Mouse (Mus musculus) thymus, postnatal 0 days (tissue): ENCODE data around the gene Cacna1c. TPM values are rescaled to one million over a fixed set of nuclear protein-coding genes. Genes with fewer than 3 reads are reported as not detected.
"Not testable (repeated sequence)": the region's sequence is repeated elsewhere in the genome, so short reads cannot be mapped to it uniquely, and the experiment has no call there.

ENCODE experiments used
- DNase-seq: peaks from one replicate; pipeline ENCODE4 v3.0.0-alpha.2; 2015; ENCODE audit warnings: low spot score
- polyA plus RNA-seq: library from polyadenylated mRNA; unstranded; fragments of >200 nt; fragmentation: Nextera tagmentation; extraction: Ambion mirVana; gene quantifications from 2 replicates; pipeline ENCODE4 v1.2.1, GENCODE M21; 2015

Cacna1c gene
- polyA plus RNA-seq, 1 experiment from 2014 or later: 0.96 TPM

GRCm38 (mm10) chr6:119213375-119213774, 17.2 kb upstream of the Cacna1c start:
- DNase-seq: no peak

DNA sequence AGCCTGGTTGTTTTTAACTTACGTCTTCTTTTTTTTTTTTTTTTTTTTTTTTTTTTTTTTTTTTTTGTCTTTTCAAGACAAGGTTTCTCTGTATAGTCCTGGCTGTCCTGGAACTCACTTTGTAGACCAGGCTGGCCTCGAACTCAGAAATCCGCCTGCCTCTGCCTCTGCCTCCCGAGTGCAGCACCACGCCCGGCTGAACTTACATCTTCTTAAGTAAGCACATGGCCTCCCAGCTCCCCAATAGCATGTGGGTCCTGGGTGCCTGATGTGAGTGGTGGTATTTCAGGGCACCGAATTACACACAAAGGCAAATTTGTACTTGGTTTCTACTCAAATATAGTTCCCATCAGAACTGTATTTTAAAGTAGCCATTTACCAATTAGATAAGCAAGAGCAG, 9.8 kb upstream of the Cacna1c start:
- not testable (repeated sequence) for DNase-seq

DNA sequence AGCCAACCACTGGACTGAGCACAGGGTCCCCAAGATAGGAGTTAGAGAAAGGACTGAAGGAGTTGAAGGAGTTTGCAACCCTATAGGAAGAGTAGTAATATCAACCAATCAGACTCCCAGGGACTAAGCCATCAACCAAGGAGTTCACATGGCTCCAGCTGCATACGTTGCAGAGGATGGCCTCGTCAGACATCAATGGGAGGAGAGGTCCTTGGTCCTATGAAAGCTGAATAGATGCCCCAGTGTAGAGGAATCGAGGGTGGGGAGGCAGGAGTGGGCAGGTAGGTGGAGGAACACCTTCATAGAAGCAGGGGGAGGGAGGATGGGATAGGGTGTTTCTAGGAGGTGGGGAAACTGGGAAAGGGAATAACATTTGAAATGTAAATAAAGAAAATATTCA, 8.7 kb upstream of the Cacna1c start:
- DNase-seq: no peak

DNA sequence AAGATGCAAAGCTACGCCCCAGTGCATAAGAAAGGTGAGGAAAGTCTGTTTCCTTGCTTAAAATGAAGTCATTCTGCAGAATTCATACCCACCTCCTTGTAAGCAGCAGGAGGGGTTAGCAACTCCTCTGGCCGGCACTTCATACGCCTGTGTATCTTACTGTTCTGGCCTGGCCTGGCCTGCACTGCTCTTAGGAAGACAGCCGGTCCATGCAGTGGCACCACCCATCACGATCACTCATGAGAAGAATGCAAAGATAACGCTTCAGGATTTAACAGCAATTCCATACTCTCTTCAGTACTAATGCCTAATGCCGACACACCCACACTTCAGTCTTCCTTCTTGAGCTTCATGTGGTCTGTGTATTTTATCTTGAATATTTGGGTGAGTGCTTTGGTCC, 8.1 kb upstream of the Cacna1c start:
- DNase-seq: no peak

GRCm38 (mm10) chr6:119201575-119201974, 5.4 kb upstream of the Cacna1c start:
- DNase-seq: no peak

- DNase-seq: no peak
Observed at GRCm38 (mm10) chr6:119200362-119200761, 4.1 kb upstream of the Cacna1c start.

DNA sequence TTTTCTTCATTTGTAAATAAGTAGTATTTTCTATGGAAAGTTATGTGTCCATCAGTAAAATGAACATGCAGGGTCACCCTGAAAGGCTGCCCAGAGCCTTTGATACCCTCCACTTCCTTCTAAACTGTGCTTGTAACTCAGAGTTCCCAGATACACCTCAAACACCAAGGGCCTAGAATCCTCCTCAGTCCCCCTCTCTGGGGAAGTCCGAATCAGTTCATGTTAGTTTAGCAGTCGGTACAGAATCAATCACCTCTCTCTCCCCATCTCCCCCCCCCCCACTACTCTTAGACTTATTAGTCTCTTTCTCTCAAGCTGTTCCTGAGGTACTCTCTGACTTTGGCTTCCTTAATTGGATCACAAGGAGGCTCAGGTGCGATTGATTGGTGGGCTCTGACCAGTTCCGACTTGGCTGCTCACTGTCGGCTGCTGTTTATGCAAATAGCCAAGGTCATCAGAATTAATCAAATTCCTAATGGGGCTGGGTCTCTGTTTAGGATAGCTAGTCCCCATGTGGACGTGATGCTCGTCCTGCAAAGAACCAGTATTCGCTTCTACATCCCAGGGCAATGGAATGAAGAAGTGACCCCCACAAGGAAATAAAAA, 3.2 kb upstream of the Cacna1c start:
- no peak for DNase-seq

GRCm38 (mm10) chr6:119198534-119199273, 2.5 kb upstream of the Cacna1c start:
- peak; percentile 15 for DNase-seq

DNA sequence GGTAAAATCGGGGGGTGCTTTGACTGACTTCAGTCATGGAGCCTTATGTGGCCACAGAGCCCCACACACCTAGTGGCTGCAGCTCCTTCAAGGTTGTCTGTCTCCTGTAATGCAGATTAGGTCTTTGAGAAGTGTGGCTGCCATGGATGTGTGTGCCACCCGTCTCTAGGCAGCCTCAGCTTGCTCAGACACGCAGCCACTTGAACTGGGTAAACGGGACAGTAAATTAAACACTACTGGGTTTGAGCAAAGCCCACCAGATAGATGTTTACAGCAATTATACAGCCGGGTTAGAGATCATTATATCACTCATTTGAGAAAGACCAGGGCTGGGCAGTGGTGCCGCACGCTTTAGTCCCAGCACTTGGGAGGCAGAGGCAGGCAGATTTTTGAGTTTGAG, 1.6 kb downstream of the Cacna1c start:
- no peak for DNase-seq

DNA sequence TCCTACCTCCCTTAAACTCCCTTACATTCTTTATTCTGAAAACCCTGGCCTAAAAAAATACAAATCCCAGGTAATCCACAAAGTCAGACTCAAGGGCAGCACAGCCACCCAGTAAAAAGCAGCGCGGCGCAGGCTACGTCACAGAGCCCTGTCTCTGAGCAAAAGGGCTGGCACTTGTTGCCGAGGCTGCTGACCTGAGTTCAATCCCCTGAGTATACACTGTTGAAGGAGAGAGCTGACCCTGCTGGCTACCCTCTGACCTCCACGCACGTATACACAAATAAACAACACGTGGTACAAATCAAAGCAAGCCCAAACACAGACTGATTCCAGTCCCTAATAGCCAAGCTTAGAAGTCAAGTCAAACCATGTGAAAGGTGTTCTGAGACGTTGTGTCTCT, 2.1 kb downstream of the Cacna1c start:
- DNase-seq: no peak

DNA sequence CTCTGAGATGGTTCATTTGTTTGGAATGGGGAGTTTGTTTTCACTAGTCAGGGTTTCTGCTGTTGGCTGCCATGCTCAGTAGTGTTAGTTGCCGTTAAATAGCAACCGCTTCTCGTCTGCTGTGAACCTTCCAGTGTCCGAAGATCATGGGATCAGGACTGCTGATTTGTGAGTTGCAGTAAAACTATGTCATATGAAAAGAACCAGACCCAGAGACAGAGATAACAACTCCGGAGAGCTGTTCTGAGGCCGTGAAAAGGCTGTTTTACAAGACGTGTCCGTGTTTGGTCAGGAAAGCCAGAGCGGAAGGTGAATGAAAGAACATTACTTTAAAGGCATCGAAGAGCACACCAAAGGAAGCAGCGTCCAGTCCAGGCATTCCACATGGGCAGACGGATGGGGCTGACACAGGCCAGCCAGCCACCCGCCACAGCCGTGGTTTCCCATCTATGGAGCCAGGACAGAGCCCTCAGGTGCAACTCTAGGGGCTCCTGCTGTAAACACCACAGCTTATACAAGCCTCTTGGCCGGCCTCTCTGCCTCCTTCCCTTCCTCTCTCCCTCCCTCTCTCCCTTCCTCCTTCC, 2.6 kb downstream of the Cacna1c start:
- no peak for DNase-seq

DNA sequence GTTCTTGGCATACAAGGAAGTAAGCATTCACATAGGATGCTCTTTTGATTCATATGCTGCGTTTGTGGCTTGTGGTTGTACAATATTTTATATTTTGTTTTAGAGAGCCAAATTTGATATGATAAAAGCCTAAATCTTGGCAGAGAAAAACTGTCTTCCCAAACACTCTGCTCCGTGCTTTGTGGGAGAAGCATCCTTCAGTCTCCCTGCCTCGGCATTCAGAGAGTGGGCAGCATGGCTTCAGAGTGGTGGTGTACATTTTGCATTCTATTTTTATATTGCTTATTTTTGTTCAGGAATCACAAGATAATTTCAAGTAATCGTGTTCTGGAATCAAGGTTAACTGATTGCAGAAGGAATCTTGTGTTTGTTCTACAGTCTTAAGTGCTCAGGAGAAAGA, 4.7 kb downstream of the Cacna1c start:
- no peak for DNase-seq

GRCm38 (mm10) chr6:119187631-119188030, 8.6 kb downstream of the Cacna1c start:
- DNase-seq: no peak

DNA sequence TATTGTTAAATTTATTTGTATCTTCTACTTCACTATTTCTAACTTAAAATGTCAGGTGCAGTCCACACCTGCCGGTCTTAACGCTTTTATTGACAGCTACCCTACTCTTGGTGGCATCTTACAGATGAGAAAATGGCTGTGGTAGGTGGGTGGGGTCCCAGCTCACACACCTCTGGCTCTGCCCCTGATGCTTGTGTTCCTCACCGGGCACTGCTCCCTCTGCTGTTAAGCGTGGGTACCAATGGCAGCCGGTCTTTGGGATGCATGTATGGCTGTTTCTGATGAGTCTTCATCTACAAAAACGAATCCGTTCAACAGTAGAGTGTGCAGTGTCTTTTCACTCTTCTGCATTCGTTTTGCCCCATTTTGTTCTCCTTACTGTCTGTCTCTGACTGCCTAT, 9.6 kb downstream of the Cacna1c start:
- peak; percentile 11 for DNase-seq

DNA sequence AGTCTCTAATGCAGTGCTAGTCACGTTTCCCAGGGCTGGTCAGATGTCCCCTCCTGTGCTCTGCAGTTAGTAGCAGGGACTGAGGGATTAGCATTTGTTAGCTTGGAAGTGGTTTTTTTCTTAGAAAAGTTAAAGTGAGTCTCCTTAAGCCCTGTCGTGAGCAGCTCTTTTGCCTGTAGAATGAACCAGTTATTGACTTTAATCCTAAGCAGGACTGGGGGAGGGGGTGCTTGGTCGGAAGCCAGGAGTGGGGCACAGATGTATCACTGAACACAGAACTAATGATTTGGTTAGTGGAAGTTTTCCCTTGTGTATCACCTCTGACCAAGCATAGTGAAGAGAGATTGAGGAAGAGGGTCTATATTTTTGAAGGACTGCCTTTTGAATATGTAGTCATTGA, 12.4 kb downstream of the Cacna1c start:
- no peak for DNase-seq

GRCm38 (mm10) chr6:119182211-119182610, 14.0 kb downstream of the Cacna1c start:
- DNase-seq: no peak

GRCm38 (mm10) chr6:119180188-119180587, 16.0 kb downstream of the Cacna1c start:
- no peak for DNase-seq

DNA sequence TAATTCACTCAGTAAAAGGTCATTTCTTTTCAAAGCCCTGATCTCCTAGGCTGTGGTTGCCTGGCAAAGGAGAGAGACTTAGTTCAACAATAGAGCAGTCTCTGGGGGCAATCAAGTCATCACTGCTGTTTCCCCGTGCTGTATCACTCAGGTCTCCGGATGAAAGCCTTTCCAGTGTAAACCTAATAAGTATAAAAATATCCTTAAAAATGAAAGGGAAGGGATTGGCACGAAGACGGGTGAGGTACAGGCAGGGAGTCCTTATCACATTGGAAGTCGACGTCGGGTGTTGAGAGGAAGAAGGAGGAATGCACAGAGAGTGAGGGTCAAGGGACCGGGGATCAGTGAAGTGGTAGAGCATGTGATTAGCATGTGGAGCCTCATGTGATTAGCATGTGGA, 19.1 kb downstream of the Cacna1c start:
- no peak for DNase-seq

- DNase-seq: no peak
Observed at GRCm38 (mm10) chr6:119176103-119176502, 20.1 kb downstream of the Cacna1c start.

DNA sequence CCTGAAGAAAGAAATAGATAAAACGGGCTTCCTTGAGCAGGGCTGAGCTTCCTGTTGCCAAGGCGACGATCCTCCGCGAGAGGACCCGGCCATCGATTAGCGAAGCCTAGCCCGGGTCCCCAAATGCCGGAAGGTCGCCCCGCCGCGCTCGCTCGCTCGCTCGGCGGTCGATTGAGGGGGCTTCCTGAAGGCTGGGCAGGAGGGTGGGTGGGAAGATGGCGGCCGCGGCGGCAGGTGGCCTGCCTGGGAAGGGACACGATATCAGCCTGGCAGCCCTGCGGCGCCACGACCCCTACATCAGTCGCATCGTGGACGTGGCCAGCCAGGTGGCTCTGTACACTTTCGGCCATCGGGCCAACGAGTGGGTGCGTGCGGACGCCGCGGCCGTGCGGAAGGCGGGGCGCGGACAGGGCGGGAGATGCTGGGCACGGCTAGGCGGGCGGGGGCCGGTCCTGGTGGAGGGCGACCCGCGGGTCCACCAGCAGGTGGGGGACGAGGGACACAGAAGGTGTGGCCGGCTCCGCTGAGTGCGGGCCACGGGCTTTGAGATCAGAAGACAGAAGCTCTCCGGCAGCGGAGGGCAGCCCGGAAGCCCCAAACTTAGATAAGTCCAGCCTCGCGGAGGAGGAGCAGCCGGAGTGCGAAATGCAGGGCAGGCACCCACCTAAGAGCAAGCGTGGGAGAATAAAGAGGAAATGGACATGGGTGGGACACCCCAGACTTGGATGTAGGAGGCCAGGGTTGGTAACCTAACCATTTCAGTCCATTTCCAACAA, 21.0 kb downstream of the Cacna1c start, which contains the start of gene Dcp1b:
Dcp1b (plus strand) TSS at position 176 of the 776 bp plus-strand sequence.
- peak; percentile 94 for DNase-seq

DNA sequence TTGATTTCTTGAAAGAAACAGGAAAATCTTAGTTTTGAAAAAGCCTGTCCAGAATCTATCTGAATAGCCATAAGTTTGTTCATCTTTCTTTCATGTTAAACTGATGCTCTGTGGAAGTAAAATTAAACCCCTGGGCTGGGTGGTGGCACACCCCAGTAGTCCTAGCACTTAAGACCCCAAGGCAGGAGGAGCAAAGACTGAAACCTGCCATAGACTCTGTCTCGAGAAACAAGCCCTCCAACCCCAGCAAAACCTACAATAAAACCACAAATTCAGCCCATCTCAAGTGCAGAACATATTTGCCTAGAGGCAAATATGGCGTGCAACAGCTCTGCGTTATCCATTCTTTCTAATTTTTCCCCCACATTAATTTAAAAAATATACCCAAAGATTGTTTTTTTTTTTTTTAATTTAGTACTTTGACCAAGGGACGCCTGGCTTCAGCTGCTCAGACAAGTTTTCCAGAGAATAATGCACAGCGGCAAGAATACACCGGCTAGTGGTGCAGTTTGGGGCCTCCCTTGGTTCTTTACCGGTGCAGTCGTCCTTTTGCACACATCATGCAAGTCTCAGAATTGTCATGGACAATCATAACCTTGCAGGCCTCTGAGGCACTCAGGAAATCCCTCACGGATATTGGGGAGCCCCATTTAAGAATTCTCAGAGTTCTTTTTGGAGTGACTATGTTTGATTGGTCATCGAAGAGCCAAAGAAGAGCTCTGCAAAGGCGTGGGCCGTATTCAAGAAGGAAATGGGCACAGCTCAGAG, 21.7 kb downstream of the Cacna1c start:
- DNase-seq: no peak
